Mouse (Mus musculus) heart, adult 8-10 months (tissue): ENCODE data around the gene Pomgnt2. TPM values are rescaled to one million over a fixed set of nuclear protein-coding genes. Genes with fewer than 3 reads are reported as not detected.
"Not testable (repeated sequence)": the region's sequence is repeated elsewhere in the genome, so short reads cannot be mapped to it uniquely, and the experiment has no call there.

ENCODE experiments used
- DNase-seq: peaks from one replicate; pipeline ENCODE4 v3.0.0; 2022; ENCODE audit warnings: low spot score
- total RNA-seq, 4 experiments: library from RNA; stranded (reverse); gene quantifications; 2 replicates each; pipeline ENCODE4 v1.2.4; 2022

Pomgnt2 gene
- total RNA-seq = 10 to 100 TPM; 15.6 to 18.2 (median 16.7) TPM

GRCm38 (mm10) chr9:121997010-121997409 is at the start of gene Pomgnt2:
Gene Pomgnt2, minus strand, starts transcription at chr9:121997110.
- no peak for DNase-seq

- no peak for DNase-seq
Observed at GRCm38 (mm10) chr9:122039848-122040247, 42.9 kb upstream of the Pomgnt2 start.

GRCm38 (mm10) chr9:122038631-122039030 is 41.7 kb upstream of the Pomgnt2 start:
- no peak for DNase-seq

GRCm38 (mm10) chr9:122036496-122037054 is 39.7 kb upstream of the Pomgnt2 start:
- DNase-seq = no peak

GRCm38 (mm10) chr9:122035807-122036206 is 38.9 kb upstream of the Pomgnt2 start:
- no peak for DNase-seq

GRCm38 (mm10) chr9:122034949-122035348 is 38.0 kb upstream of the Pomgnt2 start:
- DNase-seq = no peak

GRCm38 (mm10) chr9:122032071-122032470 is 35.2 kb upstream of the Pomgnt2 start:
- no peak for DNase-seq

GRCm38 (mm10) chr9:122030706-122031105 is 33.8 kb upstream of the Pomgnt2 start:
- no peak for DNase-seq

- no peak for DNase-seq
Observed at GRCm38 (mm10) chr9:122029765-122030164, 32.9 kb upstream of the Pomgnt2 start.

GRCm38 (mm10) chr9:122027914-122028745 is 31.2 kb upstream of the Pomgnt2 start:
- DNase-seq = peak; percentile 95

GRCm38 (mm10) chr9:122027081-122027913 is 30.4 kb upstream of the Pomgnt2 start:
- peak; percentile 91 for DNase-seq

- DNase-seq = no peak
Observed at GRCm38 (mm10) chr9:122025855-122026590, 29.1 kb upstream of the Pomgnt2 start.

GRCm38 (mm10) chr9:122024419-122024818 is 27.5 kb upstream of the Pomgnt2 start:
- DNase-seq = no peak

- DNase-seq = peak; percentile 79
Observed at GRCm38 (mm10) chr9:122023873-122024272, 27.0 kb upstream of the Pomgnt2 start.

GRCm38 (mm10) chr9:122022776-122023175 is 25.9 kb upstream of the Pomgnt2 start:
- DNase-seq = peak; percentile 95

GRCm38 (mm10) chr9:122021581-122021980 is 24.7 kb upstream of the Pomgnt2 start:
- DNase-seq = no peak

GRCm38 (mm10) chr9:122021171-122021570 is 24.3 kb upstream of the Pomgnt2 start:
- not testable (repeated sequence) for DNase-seq

GRCm38 (mm10) chr9:122020321-122020720 is 23.4 kb upstream of the Pomgnt2 start:
- DNase-seq = no peak

GRCm38 (mm10) chr9:122018782-122019395 is 22.0 kb upstream of the Pomgnt2 start:
- DNase-seq = peak; percentile 86

- DNase-seq = no peak
Observed at GRCm38 (mm10) chr9:122018079-122018478, 21.2 kb upstream of the Pomgnt2 start.

GRCm38 (mm10) chr9:122014241-122014667 is 17.3 kb upstream of the Pomgnt2 start:
- peak; percentile 83 for DNase-seq
